Mouse (Mus musculus): Measurements from ENCODE around the gene Bcl6b.
A peak's percentile ranks its signal among the peaks of the same experiment; 100 is the strongest.

Bcl6b gene

DNA sequence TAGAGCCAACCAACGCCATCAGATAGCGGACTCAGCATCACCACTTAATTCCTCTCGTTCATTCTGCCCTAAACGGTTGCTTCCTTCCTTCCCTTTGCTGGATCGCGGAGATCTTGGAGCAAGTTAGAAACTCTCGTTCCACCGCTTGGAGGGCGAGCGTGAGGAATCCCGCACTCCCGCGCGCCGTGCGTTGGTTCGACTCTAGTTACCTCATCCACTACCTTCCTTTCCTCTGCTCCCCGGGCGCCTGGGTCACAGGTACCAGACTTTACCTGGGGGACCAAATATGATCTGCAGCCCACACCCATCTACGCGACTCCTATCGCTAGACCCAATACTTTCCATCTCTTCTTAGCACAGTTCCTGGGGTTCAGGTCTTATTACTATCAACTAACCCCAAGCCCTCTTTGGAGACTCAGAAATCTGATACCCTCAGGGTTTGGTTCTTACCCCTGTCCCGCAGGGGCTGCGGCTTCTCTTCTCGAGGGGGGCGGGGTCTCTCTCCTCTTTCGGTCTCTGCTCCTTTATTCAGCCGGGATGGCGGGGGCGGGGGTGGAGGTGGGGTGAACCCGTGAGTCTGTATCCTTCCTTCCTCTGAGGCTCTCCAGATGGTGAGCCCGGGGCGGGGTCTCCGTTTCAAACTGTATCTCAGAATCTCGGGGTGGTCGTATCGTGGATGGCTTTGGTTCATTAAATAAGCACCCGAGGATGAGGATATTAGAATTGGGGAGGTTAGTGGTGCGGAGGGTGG lies at the start of gene Bcl6b:
Bcl6b (minus strand) TSS at position 539 of the 751 bp plus-strand sequence.
- no peak for DNase-seq (ENCODE audit: low read depth, low spot score)

DNA sequence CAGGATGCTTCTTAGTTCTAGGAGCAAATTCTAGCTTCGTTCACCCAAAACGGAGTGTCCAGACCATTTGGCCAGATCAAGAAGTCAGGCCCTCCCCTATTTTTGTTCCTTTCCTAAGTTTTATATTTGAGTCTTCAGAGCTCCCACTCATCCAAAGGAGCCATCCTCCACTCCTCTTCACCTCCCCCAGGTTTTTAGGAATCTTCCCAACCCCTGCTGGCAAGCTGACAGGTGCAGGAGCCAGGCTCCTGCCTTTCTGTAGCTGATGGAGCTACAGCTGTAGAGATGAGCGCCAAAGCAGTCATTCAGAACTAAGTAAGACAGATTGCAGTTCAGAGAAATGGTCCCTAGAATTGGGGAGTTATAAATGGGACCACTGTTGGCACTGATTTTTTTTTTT lies 49.4 kb upstream of the Bcl6b start:
- no peak for DNase-seq (ENCODE audit: low read depth, low spot score)

DNA sequence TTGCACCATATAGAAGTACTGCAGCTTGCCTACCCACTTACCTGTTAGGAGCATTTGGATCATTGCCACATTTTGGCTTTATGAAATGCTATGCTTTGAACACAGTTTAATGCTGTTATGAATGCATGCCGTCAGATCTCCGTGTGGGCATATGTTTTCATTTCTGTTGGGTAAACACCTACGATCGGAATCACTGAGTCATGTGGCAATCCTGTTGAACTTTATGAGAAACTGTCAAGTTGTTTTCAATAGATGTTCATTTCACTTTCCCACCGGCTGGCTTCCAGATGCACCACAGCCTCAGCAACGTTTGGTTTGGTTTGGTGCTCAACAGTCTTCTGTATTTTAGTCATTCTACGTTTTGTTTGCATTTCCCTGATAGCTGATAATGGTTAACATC lies 42.0 kb upstream of the Bcl6b start:
- DNase-seq (ENCODE audit: low read depth, low spot score) = no peak

DNA sequence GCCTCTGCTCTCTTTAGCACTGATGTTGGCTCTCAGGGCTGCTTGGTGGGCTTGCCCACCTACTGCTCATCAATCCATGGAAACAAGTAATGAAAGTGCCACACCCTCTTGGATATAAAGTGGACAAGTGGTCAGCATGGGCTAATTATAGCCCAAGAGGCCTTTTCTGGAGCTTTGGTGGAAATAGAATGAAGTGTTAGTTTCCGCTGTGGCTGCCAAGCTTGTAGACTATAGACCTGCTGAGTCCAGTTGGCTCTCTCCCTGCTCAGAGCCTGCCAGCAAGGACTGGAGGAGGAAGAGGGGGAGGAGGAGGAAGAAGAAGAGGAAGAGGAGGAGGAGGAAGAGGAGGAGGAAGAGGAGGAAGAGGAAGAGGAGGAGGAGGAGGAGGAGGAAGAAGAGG lies 36.8 kb upstream of the Bcl6b start:
- peak; percentile 32 for DNase-seq (ENCODE audit: low read depth, low spot score)

DNA sequence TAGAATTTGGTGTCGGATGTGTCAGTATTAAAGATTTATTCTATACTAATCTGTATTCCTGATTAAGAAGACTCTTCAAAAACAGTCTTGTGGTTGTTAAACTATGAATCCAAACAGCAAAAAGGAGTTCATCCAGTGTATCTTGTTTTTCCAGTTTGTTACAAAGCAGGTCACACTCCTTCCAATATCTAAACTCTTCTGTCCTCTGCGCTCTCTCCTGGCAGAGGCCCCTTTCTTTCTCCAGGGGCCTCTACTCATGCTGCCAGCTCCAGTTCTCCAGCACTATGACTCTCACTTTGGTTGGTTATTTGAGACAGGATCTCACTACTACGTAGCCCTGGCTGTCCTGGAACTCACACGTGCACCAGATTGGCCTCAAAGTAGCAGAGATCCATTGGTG lies 36.2 kb upstream of the Bcl6b start:
- DNase-seq (ENCODE audit: low read depth, low spot score) = no peak

DNA sequence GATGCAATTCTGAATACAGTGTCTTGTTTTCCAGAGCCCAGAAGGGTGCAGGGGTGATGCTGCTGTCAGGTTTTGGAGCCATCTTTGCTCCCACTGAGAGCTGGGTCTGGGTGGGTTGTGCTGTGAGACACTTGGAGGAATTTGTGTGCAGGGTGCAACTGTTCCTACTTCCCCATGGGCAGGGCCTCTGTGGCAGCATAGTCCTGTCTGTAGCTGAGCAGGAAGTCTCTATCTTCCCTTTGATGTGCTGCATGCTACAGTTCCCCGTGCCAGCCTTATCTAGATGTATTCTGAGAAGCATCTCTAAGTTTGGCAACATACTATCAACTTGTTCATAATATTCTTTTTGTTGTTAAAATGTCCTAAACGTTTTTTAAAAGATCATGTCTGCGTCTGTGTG lies 35.7 kb upstream of the Bcl6b start:
- no peak for DNase-seq (ENCODE audit: low read depth, low spot score)

DNA sequence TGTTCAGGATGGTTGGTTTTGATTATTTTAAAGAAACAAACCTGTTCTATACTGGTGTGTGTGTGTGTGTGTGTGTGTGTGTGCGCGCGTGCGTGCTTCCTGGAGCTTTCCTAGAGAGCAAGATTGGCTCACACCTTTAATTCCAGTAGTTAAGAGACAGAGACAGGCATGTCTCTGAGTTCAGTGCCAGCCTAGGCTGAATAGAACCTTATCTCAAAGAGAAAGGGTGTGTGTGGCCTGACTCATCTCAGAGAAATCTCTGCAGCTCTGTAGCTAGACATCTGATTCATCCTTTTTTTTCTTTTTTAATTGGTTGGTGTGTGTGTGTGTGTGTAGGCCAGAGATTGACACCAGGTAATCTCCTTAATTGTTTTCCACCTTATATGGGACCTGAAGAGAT lies 29.4 kb upstream of the Bcl6b start:
- DNase-seq (ENCODE audit: low read depth, low spot score) = no peak

DNA sequence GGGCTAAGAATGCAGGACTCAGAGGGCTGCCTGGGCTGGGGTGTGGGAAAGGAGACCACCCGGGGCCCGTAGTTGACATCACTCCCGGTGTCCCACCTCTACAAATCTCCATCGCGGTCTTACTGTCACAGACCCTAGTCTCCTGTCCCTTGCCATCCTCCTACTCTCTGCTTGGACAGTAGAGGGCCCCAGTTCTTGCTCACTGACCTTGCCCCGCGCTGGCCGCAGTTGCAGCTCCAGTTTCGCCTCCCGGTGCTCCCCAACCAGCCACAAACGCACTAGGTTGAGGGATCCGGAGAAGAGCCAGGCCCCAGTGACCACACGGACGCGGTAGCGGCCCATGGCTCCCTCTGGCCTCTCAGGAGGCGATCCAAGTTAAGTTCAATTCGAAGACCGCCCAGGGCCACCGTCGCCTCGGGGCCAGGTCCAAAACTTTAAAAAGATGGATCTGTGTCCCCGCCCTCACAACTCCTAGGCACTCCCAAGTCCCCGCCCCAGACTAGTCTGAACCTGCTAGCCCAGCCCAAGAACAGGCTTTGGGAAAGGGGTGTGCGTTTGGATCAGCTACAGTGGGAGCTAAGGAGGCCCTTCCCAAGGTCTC lies 25.4 kb upstream of the Bcl6b start, which contains the start of gene Alox12:
Alox12 (minus strand) TSS at position 423 of the 601 bp plus-strand sequence.
- DNase-seq (ENCODE audit: low read depth, low spot score) = no peak

DNA sequence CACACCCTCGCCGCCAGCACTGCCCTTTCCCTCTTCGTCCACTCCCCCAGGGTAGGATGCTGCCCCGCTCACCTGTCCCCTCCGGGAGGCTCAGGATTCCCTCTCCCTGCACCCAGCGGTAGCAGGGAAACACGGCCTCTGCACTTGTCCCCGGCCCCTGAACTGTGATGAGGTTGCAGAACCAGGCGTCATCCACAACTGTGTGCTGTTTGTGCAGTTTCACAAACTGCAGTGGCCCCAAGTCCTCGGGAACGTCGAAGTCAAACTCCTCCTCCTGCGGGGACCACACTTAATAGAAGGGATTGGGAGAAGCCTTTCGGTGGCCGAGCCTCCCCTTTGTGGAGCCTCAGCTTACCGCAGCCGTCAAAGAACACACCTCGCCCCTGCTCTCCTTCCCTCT lies 24.7 kb upstream of the Bcl6b start:
- DNase-seq (ENCODE audit: low read depth, low spot score) = no peak

DNA sequence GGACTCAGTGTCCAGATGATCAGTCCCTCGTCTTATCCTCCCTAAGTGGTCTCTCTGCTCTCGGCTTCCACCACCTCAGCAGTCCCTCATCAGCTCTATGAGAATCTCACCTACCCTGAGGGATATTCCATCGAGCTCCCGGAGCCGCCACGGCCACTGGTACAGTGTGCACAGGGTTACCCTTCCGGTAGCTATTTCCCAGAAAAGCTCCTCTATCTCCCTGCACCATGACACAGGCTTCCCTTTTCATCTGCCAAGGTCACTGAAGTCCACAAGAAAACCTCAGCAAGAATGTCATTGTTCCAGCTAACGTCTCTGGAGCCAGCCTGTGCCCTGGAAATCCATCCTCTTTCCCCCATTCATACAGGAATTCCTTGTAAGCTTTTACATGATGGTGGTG lies 22.3 kb upstream of the Bcl6b start:
- no peak for DNase-seq (ENCODE audit: low read depth, low spot score)

DNA sequence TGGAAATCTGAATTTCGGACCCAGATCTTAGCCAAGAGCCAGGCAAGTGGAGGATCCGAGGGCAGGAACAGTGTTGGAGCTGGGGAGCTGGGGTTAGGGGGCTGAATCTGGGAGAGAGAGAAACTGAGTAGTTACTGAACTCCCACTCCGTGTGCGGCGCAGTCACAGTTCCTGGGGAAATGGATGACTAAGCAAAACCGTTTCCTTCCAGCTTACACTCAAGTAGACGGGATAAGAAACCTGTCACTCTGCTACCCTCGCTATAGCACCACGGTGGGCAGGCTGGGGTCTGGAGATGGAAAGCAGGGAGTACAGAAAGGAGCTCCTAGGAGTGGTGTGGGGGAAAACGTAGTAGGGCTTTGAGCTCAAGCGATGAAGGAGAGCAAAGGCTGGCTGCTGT lies 20.6 kb upstream of the Bcl6b start:
- DNase-seq (ENCODE audit: low read depth, low spot score) = no peak

DNA sequence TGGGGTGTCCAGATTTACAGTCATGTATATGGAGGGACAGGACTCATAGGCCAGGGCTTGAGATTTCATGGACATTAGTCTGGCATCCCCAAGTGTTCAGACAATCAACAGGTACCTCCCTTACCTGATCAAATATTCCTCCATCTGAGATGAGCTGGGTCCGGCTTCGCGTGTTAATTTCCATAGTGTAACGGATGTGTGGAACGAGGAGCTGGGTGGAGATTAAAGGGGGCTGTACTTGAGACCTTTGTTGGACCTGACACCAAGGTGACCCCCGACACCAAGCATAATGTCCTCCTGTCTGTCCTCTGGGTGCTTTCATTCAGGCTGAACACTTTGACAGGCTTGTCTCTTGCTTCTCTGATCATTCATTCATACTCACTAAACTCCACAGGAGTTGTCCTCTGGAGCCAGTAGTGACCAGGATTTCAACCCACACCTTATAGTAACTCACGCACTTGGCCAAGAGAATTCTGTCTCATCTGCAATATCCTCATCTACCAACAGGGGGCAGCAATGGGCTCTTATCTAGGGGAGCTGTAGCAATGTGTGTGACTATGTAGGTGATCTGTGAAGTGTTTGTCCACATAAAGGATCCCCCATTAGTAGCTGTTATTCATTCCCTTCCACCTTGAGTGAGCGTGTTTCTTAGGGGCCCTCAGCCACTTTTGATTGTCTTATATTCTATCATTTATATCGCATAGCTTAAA lies 17.7 kb upstream of the Bcl6b start:
- no peak for DNase-seq (ENCODE audit: low read depth, low spot score)

DNA sequence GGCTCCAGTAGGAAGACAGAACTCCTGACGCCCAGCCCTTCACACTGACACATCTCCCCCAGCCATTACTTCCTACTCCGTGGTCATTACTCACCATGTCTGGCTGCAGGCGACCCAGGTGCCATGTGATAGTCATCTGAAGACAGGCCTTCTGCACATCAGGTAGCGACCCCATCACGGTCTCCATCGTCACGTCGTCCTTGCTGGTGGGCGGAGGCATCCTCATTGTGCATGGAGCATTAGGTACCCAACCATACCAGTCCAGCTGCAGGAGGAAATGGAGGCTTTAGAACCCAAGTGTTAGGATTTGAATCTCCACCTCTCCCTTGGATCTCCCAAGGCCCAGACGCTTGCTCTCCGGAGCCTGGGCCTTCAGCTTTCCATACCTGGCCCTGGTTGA lies 13.0 kb upstream of the Bcl6b start:
- DNase-seq (ENCODE audit: low read depth, low spot score) = no peak

DNA sequence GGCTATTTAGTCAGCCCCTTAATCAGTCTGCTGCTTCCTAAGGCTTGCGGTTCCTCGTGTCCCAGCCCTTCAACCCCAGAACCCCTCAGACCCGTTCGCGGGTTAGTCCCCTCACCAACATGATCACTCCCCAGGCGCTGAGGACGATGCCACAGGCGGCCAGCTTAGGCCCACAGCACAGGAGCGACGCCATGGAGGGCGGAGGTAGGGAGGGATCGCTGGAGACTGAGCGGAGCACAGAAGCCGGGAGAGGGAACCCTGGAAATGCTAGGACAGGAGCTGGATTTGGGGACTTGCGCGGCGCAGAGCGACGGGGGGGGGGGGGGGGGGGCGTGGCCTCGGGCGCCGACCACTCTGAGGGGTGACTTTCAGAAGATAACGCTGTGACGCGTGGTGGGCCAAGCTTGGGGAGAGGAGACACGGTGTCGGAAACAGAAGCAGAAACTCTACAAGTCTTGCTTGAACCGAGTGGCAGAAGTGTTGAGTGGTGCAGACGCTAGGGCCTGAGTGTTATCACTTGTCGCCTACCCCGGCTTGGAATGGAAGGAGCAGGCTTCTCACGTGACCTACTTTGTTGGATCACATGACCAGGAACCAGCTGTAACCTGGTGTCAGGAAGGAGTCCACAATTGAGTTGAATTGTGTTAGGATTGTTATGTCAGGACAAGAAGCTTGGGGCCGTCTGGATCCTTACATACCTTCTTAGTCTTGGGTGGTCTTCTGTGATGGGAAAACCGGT lies 10.1 kb upstream of the Bcl6b start, which contains the start of the genes Gm21988 and Rnasek:
Gm21988 (minus strand) TSS at position 290 of the 739 bp plus-strand sequence.
Rnasek (minus strand) TSS at position 302 of the 739 bp plus-strand sequence.
- DNase-seq (ENCODE audit: low read depth, low spot score) = peak; percentile 84

DNA sequence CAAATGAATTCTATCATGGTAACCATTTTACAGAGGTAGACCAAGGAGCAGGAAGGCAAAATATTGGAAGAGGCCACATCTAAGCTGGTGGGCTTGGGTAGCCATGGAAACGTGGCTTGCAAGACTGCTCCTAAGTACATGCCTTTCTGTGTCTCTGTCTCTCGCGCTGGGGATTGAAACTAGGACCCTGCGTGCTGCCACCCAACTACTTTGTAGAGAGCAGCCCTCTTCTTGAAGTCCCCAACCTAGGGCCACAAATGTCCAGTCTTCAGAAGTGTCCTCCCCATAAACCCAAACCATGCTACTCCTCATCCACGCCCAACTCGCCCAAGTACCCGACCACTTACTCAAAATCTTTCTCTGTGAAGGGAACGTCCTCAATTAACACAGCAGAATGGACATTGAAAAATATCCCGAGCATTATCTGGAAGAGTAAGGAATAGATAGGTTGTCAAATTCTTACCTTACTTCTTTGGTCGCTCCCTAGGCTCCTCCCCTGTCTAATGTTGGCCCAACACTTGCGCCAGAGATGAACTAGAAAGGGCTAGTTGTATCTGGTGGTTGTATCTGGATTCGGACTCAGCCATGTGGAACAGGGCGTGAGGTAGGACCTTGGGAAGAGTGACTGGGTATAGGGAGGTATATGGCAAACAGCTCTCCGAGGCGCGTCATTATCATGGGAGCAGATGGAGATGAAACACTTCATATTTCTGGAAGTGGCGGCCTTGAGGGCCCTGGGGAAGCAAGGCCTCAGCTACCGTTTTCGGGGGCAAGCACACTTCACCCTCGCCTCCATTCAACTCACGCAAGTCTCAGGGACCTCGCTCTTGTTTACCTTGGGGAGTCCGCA lies 9.2 kb upstream of the Bcl6b start:
- DNase-seq (ENCODE audit: low read depth, low spot score) = no peak

DNA sequence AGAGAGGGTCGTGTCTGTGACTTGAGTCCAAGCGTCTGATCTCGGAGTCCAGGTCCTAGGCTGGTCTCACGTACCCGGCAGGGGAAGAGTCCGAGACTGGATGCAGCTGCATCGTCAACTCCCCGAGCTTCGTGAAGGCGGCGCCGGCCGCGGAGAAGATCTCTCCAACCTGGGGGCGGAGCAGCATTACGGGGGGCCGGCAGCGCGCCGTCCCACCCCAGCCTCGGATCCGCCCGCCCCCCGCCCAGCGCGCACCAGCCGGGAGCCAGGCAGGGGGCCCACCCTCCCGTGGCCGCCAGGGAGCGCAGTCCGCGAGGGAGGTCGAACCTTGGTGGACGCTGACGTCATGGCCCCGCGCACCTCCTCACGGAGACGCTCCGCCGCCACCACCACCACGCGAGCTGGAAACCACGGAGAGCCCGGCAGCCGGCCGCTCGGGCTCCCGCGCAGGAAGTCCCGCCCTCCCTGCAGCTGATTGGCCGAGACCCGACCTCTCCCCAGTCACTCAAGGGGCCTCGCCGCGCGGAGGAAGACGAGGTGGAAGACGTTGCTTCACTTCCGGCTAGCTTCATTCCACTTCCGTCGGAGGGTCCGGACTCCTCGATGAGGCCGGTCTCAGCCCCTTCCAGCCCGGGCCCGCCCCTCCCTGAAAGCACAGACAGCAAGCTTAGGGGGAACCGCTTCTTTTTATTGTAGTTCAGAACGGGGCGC lies 8.0 kb upstream of the Bcl6b start, which contains the start of gene 0610010K14Rik:
0610010K14Rik (minus strand) TSS at position 458 of the 711 bp plus-strand sequence.
- peak; percentile 96 for DNase-seq (ENCODE audit: low read depth, low spot score)

DNA sequence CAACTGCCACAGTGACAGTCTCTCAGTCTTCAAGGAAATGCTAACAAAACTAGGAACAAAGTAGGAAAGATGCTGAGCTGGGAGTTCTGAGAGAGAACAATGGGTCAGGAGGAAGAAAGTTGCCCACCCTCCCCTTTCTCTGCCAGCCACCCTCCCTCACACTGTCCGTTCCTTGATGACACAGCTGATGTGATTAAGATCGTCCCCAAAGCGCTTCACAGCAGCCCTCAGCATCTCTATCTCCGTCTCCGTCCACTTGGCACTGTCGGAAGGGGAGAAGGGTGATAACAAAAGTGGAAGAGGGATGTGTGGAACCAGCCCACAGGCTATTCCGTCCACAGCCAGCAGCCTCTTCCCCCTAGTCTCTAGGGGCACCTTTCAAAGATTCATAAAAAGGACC lies 7.1 kb upstream of the Bcl6b start:
- DNase-seq (ENCODE audit: low read depth, low spot score) = no peak

DNA sequence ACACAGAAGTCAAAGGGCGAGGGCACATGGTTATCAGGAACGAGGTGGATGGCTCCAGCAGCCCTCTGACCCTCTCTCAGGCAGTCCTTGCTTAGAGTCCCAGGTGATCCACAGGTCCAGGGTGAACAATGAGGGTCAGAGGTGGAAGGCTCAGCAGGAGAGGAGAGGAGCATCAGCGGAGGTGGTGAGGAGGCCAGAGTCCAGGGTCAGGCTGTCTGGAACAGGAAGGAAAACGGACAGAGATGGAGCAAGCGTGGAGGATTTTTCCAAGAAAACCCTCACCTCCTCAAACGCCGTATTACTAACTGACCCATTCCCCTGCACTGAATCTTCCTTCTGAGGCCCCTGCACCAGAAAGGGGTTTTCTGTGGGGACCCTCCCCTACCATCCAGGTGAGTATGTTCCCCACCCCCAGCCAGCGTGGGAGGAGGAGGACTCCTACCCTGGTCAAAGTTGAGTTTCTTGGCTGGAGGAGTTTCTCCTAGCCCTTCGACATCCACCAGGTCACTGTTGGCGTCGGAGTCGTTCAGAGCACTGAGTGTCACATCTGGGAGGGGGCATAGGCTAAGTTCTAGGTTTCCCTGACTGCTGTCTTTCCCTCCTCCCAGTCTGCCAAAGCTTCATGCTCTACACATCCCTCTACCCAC lies 5.8 kb upstream of the Bcl6b start:
- no peak for DNase-seq (ENCODE audit: low read depth, low spot score)

DNA sequence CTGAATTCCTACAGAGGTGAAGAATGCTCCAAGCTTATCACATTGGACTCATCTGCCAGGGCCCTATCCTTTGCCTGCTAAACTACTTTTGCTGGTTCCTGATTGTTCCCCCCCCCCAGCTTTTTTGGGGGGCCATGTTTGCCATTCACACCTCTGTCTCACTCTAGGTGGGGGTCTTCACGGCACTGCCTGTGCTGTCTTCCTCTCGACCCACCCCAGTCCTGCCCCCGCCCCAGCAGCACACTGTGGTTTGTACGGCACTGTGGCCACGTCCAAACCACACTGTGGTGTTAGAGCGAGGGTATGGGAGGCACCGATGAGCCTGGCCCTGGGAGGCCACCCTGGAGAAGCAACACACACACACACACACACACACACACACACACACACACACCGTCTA lies 4.9 kb upstream of the Bcl6b start:
- no peak for DNase-seq (ENCODE audit: low read depth, low spot score)

DNA sequence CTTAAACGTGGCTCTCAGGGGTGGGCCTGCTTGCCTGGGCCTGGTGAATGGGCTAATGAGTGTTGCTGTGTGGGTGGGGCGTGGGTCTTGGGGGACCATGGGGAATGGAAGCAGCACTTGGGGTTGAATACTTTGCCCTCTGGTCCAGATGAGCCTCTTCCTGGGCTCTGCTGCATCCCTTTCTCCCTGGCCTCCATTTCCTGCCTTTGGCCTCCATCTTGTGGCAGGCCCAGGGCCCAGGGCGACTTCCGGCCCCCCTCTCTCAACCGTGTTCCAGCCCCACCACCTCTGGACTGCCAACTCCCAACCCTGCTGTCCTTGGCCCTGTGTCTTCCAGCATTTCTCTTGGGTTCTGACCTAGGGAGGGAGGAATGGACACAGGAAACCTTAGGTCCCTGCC lies 4.4 kb upstream of the Bcl6b start:
- peak; percentile 64 for DNase-seq (ENCODE audit: low read depth, low spot score)

All from skeletal muscle tissue, adult 2 months (tissue).